Mouse (Mus musculus) spleen, adult 2 months (tissue): ENCODE measurements at regions not wholly inside any gene's neighbourhood (a gene's known extent, or its start where the extent isn't known, plus 50 kb on each side); places are given as distances from the start of the nearest gene placed in this dataset.

Experiments
- DNase-seq, 2 experiments: peaks; one replicate each; pipeline versions ENCODE4 v3.0.0 to v3.0.0-alpha.2; 2012 to 2021; ENCODE audit warnings: low spot score in 2 of 2, low read depth in 1 of 2
- H3K27ac ChIP-seq: fragments of 200-500 bp; 2 replicates; pipeline ENCODE4 v1.5.1; 2012; ENCODE audit warnings: low read length, inconsistent platforms; ENCODE audit not compliant: insufficient read depth
- H3K27me3 ChIP-seq: fragments of 200-500 bp; 2 replicates; pipeline ENCODE4 v1.6.1; 2012; ENCODE audit warnings: mild to moderate bottlenecking, moderate library complexity, low read length, inconsistent platforms; ENCODE audit not compliant: control insufficient read depth, insufficient read depth
- H3K36me3 ChIP-seq: fragments of 200-500 bp; 2 replicates; pipeline ENCODE4 v1.6.1; 2012; ENCODE audit warnings: mild to moderate bottlenecking, low read length, inconsistent platforms; ENCODE audit not compliant: control insufficient read depth, insufficient read depth
- H3K4me1 ChIP-seq: fragments of 200-500 bp; 2 replicates; pipeline ENCODE4 v1.6.1; 2011; ENCODE audit warnings: inconsistent platforms; ENCODE audit not compliant: control insufficient read depth, insufficient read depth, insufficient read length
- H3K4me3 ChIP-seq: fragments of 200-500 bp; 2 replicates; pipeline ENCODE4 v1.5.1; 2011; ENCODE audit warnings: mild to moderate bottlenecking, inconsistent platforms; ENCODE audit not compliant: insufficient read depth, insufficient read length; ENCODE audit errors: extremely low read depth
- CTCF ChIP-seq: fragments of 200-500 bp; IDR thresholded peaks from 2 replicates; pipeline ENCODE4 v1.5.1; 2011; ENCODE audit warnings: mild to moderate bottlenecking, inconsistent platforms; ENCODE audit not compliant: insufficient read depth, insufficient read length, insufficient replicate concordance; ENCODE audit errors: extremely low read depth
- POLR2A ChIP-seq: fragments of 200-500 bp; IDR thresholded peaks from 2 replicates; pipeline ENCODE4 v1.6.1; 2011; ENCODE audit warnings: low read depth, low read length, inconsistent platforms
- WGBS: fragments of 180-500 bp; shearing (Covaris S2); methylation state at CpG from one replicate; pipeline ENCODE4 v1.1.7; 2018; 5-methylcytosine and 5-hydroxymethylcytosine counted together

- Histone ChIP-seq H3K4me3 (no peak overlapping the region), H3K4me1 (peaks cover 3% of the 10 kb centered on the region; the same call in 1 of the 2 replicates), H3K27ac (no peak overlapping the region), H3K27me3 (no peaks in the 10 kb centered on the region), H3K36me3 (no peaks in the 10 kb centered on the region)
- no peak for DNase-seq
- 89% methylated on average over 8 of the region's 8 CpGs for WGBS
- TF ChIP-seq CTCF: no peak
- no peak for TF ChIP-seq POLR2A
Measured at GRCm38 (mm10) chr9:61189295-61189694, 182.9 kb upstream of the Tle3 start.

GRCm38 (mm10) chr9:61199077-61199753 lies 173.0 kb upstream of the Tle3 start:
- WGBS: 68% methylated on average over 4 of the region's 4 CpGs
- TF ChIP-seq POLR2A (no peak), CTCF (no peak)
- H3K27me3 ChIP-seq: no peaks in the 10 kb centered on the region
- H3K4me3 ChIP-seq: no peak overlapping the region
- peaks cover 14% of the 10 kb centered on the region; the same call in 1 of the 2 replicates for H3K4me1 ChIP-seq
- peak; percentile 41 to 57 for DNase-seq
- no peaks in the 10 kb centered on the region for H3K36me3 ChIP-seq
- H3K27ac ChIP-seq: no peak overlapping the region

- H3K27me3 ChIP-seq: no peaks in the 10 kb centered on the region
- 68% methylated on average over 8 of the region's 8 CpGs for WGBS
- H3K27ac ChIP-seq: no peak overlapping the region
- TF ChIP-seq CTCF (no peak), POLR2A (no peak)
- no peak for DNase-seq
- H3K4me1 ChIP-seq: peaks cover 14% of the 10 kb centered on the region; the same call in 1 of the 2 replicates
- no peaks in the 10 kb centered on the region for H3K36me3 ChIP-seq
- H3K4me3 ChIP-seq: no peak overlapping the region
Measured at GRCm38 (mm10) chr9:61199891-61200290, 172.3 kb upstream of the Tle3 start.

- H3K27me3 ChIP-seq: no peaks in the 10 kb centered on the region
- TF ChIP-seq CTCF (no peak), POLR2A (no peak)
- WGBS: 33% methylated on average over 5 of the region's 5 CpGs
- H3K36me3 ChIP-seq: no peaks in the 10 kb centered on the region
- no peak overlapping the region for H3K27ac ChIP-seq
- peaks cover 14% of the 10 kb centered on the region; the same call in 1 of the 2 replicates for H3K4me1 ChIP-seq
- no peak overlapping the region for H3K4me3 ChIP-seq
- no peak for DNase-seq
Measured at GRCm38 (mm10) chr9:61200295-61200955, 171.7 kb upstream of the Tle3 start.

- H3K27ac ChIP-seq: no peak overlapping the region
- no peak for TF ChIP-seq POLR2A
- no peak for TF ChIP-seq CTCF
- H3K27me3 ChIP-seq: no peaks in the 10 kb centered on the region
- H3K4me1 ChIP-seq: peaks cover 4% of the 10 kb centered on the region; the same call in 1 of the 2 replicates
- DNase-seq: no peak
- H3K36me3 ChIP-seq: no peaks in the 10 kb centered on the region
- WGBS: 89% methylated on average over 8 of the region's 8 CpGs
- H3K4me3 ChIP-seq: no peak overlapping the region
Measured at GRCm38 (mm10) chr9:61205049-61205448, 167.1 kb upstream of the Tle3 start.

- Histone ChIP-seq H3K4me1 (no peaks in the 10 kb centered on the region), H3K36me3 (no peaks in the 10 kb centered on the region), H3K4me3 (no peak overlapping the region), H3K27ac (no peak overlapping the region), H3K27me3 (no peaks in the 10 kb centered on the region)
- 89% methylated on average over 13 of the region's 13 CpGs for WGBS
- TF ChIP-seq POLR2A (no peak), CTCF (no peak)
- DNase-seq: no peak
Measured at GRCm38 (mm10) chr9:61206725-61207365, 165.3 kb upstream of the Tle3 start.
